Mouse (Mus musculus) yolk sac, embryonic 10.5 days (tissue): ENCODE data around the gene Gm20425.
A peak's percentile ranks its signal among the peaks of the same experiment; 100 is the strongest.
"Not testable (repeated sequence)": the region's sequence is repeated elsewhere in the genome, so short reads cannot be mapped to it uniquely, and the experiment has no call there.

Experiments used
- DNase-seq: peaks from one replicate; pipeline ENCODE4 v3.0.0-alpha.2; 2017; ENCODE audit warnings: low spot score

Gm20425 gene

DNA sequence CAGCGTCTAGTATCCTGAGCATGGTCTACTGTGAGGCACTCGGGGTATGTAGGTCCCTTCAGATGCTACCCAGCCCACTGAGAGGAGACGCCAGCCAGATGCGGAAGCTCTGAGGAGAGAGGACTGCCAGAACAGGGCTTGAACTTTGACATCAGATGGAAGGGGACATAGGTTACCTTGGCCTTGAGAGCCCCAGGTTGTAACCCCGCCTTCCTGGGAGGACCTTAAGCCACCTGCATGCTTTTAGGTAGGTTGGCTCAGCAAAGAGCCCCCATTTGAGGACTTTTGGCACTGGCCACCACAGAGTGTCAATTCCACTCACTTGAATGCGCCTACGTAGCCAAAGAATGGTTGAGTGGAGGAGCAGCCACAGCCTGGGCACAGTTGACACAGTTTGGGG, 5.4 kb downstream of the Gm20425 start:
- DNase-seq, result peak; percentile 42

DNA sequence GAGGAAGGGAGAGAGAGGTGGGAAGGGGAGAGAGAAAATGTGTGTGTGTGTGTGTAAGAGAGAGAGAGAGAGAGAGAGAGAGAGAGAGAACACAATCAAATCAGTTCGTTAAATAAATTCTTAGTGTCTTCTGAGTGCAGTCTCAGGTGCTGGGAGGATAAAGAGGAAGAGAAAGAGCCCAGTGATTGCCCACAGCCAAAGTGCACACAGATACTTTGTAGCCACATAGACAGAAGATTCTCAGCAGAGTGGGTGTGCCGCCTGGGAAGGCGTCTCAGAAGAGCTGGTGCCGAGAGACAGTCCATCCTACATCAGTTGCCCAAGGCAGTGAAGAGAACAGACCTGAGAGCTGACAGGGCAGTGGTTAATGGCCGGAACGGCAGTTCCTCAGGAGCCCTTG, 15.8 kb downstream of the Gm20425 start:
- no peak for DNase-seq

DNA sequence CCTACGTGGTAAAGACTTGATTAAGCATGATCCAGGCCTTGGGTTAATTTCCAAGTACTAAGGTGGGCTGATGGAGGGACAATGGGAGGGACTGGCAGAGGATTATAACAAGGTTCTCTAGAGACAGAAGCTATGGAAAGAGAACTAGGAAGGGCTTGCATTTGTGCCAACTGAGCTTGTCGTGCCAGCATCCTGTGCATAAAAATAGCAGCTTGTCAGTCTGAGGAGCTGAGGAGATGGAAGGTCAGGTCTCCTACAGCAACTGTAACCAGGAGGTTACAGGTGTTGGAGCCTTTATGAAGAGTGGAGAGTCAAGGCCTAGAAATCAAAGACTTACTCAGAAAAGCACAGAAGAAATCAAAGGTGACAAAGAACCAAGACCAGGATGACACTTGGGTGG, 16.5 kb downstream of the Gm20425 start:
- no peak for DNase-seq

DNA sequence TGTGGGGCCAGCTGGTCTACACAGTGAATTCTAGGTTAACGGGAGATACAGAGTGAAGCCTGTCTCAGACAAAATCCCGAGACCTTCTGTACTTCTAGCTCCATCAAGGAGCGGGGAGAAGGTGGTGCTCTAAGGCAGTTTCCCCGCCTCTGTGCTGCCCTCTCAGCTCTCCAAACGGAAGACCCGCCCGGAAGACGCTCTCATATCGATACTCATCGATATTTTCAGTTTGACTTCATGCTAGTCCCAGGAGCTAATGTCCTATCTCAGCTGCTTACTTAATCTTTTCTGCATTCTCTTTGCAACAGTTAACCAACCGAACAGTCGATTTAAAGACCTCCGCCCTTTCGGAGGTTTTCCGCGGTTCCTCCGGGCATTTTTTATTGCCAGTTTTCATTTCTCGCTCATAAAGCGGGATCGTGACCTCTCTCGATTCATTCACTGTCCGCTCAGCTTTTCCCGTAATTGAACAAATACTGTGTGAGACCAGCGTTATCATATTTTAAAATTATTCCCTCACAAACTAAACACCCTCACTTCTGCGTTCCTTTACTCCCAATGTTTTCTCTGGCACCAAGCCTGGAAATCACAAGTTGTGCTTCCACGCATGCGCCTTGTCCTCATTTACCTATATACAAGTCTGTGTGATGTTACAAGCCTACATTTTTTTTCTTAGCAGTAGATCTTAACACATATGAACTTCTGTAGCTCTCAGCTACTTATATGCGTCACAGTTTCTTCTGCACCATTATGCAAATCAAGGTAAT, 17.3 kb downstream of the Gm20425 start:
- DNase-seq, result peak; percentile 20

DNA sequence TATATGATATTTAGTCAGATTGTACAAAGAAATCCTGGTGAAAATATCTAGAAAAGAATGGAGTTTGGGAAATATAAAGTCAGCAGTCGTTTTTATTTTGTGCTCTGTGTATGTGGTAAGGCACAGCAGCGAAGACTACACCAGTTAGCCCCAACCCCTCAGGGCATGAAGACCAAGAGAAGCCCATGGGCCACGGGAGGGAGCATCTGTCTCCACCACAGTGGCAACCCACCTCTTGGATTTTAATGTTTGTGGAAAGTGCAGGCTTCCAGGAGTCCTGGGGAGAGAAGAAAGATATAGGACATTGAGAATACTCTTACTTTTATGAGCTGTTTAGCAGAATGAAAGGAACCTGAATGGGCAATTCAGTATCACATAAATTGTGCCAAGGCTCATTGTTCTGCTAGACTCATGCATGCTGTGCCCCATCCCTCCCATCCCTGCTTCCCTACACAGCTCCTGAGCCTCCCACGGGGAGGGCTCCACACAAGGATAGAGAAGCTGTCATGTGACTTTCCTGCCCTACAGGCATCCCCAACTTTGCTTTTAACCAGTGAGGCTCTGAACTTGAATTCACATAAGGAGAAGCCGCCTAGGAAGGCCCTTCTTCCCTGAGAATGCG, 21.2 kb downstream of the Gm20425 start:
- peak; percentile 24 for DNase-seq

DNA sequence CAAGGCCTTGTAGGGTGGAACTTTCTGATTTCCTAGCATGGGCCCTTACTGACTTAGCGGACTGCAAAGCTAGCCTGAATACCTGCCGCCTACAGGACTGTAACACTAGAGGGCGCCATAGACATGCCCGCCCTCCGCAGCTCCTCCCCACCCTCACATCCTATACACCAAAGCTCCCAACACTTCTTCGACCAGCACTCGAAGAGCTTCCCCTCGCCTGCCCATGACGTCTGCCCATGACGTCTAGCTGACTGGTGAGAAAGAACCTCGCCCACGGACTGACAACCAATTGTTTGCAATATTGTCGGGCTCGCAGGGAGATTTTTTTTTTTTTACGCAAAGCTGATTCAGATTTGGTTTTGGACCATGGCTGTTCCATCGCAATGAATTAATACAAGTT, 22.3 kb downstream of the Gm20425 start:
- DNase-seq, result peak; percentile 86

DNA sequence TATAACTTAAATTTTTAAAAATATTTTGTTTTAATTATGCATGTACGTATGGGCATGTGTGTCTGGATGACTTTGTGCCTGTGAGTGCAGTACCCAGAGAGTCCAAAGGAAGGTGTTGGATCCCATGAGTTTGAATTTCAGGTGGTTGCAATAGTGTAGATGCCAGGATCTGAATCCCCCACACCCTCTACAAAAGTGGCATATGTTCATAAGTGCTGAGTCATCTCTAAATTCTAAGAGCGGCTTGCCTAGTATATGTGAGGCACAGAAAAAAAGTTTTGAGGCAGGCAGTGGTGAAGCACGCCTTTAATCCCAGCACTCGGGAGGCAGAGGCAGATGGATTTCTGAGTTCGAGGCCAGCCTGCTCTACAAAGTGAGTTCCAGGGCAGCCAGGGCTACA, 24.3 kb downstream of the Gm20425 start:
- DNase-seq, result peak; percentile 17

DNA sequence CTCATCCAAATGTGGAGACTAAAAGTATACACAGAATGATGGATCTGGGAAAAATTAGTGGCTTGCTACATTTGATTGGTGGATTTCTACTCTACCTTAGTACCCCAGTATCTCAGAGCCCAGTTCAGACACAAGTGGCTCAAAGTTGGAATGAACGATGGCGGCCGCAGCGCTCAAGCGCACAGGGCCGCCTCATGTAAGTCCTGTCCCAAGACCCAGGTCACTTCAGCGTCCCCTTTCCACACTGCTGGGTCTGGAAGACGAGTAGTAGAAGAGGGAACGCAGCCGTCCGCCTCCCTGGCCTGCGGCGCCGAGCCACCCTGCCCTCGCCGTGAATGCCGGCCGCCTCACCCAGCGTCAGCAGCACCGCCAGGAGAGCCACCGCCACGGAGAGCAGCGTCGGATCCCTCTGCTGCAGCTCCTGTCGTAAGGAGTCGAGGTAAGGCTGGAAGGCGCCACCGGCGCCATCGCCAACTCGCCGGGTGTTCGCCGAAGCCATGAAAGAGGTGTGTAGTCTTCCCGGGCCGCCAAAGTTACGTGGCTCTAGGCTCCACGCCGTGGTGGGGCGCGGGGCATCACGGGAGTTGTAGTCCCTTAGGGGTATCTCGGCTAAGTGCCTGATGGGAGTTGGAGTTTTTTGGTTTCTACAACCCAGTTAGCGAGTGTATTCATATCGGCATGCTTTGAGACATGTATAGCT, 28.4 kb downstream of the Gm20425 start, which contains the start of gene Srprb:
Gene Srprb, minus strand, starts transcription at position 577 of the 700 bp plus-strand sequence.
- DNase-seq, result peak; percentile 92

DNA sequence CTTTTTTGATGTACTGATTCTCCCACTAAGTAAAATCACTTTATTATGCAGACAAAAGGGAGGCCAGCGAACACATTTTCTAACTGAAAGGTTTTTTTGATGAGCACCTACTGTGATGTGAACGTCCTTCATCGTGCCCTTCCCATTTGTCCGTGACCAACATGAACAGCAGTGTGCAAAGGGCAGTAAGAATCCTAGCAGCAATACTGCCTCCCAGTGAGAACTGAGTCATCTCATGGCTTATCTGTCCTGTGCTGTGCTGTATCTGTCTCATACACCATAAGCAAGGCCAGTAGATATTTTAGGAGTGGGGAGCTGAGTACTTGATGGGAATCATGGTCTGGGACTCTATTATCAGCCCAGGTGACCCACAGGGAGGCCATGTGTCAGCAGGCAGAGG, 41.7 kb downstream of the Gm20425 start:
- DNase-seq, result no peak

DNA sequence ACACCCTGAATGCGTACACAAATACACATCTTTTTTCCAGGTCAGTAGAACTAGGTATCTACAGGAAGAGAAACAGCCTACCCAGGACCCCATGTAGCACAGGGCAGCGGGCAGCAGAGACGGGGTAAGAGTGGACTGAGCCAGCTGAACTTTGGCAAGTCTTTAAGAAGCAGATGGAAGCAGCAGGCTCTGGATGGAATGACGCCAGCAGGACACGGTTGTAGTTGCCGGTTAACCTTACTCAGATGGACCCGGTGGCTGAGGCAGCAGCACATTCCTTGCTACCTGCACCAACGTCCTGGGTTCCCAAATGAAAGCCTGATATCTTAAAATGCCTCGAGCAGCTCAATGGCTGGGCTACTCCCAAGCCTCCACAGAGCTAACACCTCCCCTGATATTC, 43.4 kb downstream of the Gm20425 start:
- DNase-seq, result no peak

DNA sequence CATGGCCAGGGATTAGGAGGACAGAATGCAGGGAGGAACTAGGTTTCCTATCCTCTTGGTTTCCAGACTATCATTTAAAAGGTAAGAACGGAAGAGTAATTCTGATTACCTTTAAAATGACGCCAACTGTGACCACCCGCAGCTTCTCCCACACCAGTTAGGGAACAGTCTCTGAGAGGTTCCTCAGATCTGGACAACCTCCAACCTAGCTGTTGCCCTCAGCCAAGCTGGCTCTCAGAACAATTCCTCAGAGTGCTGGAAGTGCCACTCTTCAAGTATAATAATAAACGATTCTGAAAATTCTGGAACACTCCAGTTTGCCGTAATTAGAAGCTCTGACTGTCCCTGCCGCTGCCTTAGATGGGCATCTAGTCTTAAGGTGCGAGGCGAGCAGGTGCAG, 44.2 kb downstream of the Gm20425 start:
- no peak for DNase-seq

DNA sequence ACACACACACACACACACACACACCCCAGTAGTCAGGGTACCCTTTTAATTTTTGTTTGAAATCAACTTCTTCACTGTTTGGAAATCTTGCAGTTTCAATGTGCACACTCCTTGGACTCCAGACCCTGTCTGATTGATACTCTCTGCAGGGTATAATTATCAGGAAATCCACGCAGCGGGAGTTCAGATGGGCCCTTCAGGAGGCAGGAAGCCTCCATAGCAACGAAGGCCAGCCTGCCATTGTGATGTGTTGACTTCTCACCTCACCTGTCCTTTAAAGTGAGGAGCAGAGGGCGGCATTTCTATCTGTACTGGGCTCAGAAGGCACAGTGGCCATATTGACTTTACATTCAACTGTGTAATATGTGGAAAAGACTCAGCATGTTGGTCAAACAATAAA, 45.3 kb downstream of the Gm20425 start:
- DNase-seq, result no peak

DNA sequence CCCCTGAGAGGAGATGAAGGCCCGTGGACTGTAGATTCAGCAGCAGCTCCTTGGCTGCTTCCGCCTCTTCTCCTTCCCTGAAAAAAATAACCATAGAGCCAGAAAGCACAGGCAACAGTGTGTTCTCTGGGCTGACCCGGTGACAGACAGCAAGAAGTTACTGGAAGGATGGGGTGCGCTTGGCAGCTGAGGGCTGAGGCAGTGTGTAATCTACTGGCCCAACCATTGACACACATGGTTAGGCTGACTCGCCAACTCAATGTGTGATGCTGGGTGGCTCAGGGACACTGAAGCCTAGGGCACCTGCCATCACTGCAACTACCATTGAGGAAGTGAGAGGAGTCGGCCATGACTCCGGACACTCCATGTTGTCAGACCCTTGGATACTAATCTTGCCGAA, 48.2 kb downstream of the Gm20425 start:
- no peak for DNase-seq

DNA sequence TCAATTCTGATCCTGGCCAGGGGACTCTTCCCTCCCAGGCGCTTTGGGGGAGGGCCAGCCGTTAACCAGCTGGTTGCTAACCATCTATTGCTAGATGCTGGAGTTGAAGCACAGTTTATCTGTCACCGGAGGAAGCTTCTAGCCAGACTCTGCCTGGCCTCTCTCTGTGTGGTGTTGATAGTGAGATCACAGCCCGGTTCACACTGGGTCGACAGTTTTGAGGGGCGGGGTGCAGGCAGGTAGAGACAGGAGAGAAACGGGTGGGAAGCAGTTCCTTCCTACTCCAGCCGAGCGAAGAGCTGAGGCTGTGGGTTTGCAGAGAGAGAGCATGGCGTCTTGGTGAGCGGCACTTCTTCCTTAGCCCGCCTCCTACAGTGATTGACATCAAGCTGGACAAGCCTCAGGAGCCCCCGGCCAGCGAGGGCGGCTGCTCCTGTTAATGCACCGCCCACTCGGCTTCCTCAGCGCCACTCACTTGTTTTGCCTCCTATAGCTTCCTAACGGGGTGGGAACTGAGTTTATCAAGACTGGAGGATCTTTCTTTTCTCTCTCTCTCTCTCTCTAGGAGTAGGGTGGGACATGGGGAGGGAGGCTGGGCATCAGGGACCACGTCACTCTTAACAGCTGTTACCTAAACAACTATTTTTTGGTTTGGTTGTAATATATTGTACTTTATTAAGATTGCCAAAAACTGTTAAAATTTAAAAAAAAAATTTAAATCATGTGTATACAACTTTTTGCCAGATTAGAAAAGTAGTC, 49.1 kb downstream of the Gm20425 start:
- peak; percentile 87 for DNase-seq

DNA sequence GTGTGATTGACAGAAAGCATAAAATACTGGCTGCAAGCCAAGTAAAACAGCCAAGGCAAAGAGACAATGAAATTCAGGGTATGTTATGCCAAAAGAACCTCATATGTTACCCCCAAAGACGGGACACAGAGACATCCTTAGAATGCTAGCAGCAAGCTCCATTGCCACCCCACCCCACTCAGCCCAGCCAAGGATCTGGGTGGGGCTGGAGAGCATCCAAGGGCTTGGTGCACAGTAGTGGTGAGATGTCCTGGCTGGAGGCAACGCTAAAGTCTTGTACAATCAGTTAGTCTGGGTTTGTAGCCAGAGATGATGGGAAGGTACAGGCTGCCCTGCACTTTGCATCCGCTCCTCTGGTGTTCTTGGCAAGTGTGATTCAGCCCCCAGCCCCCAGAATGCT, 49.8 kb downstream of the Gm20425 start:
- no peak for DNase-seq

DNA sequence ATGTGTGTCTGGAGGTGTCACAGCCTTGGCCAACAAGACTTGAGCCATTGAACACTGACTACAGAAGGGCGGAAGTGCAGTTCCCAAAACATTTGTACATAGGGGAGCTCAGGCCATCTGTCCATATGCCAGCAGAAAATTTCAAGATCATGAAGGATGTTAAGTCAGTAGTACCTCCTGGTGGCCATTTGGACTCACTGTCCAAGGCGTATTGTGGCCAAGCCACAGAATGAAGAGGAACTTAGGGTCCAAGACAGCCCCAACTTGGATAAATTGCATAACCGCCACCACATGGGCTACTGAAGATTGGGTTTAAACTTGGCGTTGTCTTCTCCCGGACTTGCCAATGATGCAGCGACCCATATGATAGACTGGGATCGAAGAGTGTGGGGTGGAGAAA, 54.4 kb downstream of the Gm20425 start:
- no peak for DNase-seq

DNA sequence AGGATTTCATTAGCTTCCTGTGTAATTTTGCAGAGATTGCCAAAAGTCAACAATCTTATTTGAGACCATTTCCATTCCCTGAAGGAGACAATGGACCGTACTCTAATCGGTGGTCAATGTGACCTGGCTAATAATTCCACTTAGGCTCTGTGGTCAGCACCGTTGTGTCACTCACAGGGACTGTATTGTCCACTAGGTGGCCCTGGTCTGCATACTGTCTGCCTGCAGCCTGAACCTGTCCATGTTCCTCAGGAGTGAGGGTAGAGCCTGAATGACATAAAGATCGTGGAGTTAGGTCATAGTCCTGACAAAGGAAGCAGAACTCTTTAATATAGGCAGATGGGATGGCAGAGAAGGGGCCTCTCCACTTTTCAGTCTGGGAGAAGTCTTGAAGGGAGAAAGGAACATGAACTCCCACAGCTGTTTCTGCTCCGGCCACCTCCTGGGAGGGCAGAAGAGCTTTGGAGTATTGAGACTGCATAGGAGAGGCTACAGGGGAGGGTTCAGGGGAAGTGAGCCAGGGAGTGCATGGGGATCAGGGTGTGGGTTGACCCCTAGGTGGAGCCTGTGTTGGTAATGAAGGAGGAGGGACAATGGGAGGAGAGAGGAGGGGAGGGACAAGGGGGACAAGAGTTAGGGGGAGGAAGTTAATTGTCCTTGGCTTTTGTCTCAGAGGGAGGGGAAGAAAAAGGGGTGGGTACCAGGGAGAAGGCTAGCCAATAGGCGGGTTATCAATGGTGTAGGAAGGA, 55.2 kb downstream of the Gm20425 start:
- peak; percentile 38 for DNase-seq

DNA sequence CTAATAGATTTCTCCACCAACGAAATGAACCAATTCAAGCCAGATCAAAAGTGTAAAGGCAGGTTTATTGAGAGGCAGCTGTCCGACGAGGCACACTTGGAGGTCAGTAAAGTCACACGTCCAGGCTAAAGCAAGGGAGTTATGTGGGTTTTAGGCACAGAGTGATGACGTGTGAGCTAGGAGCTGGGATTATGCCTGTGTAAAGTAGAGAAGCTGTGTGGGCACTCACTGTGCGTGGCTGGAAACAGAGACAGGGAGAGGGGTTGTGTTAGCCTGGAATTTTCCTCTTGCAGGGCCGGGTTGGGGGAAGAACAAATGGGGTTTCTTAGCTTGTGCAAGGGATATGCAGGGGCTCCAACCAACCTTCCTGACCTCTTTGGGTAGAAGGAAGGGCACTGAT, 61.3 kb downstream of the Gm20425 start:
- DNase-seq, result no peak

DNA sequence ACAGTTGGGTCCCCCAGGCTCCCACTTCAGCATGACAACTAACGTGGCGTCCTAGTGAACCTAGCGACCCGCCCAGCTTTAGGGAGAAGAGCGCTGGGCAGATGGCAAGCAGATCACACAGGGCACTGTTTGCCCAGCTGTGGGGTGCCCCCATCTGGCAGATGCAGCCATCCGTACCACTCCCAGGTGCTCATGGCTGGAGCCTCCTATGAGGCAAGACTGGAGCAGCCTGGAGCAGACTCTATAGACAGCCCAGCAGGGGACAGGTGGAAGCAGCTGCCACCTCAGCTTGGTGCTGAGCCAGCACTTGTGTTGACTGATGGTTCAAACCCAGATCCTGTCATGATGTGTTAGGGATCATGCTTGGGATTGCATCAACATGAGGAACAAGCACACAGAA, 62.1 kb downstream of the Gm20425 start:
- no peak for DNase-seq

DNA sequence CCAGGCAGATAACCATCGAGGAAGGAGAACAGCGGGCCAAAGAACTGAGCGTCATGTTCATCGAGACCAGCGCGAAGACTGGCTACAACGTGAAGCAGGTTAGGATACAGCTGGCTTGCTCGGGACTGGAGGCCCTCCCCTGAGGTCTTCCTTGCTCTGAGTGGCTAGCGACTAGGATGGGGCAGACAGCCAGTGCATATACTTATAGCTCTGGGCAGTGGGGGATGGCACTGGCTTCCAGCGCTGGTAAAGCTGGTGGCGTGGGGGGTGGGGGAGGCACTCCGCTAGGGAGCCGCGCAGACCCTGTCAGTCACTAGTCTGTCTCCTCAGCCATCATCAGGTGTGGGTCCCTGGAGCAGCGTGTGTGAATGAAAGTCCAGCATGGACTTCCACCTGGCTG, 66.3 kb downstream of the Gm20425 start:
- no peak for DNase-seq

DNA sequence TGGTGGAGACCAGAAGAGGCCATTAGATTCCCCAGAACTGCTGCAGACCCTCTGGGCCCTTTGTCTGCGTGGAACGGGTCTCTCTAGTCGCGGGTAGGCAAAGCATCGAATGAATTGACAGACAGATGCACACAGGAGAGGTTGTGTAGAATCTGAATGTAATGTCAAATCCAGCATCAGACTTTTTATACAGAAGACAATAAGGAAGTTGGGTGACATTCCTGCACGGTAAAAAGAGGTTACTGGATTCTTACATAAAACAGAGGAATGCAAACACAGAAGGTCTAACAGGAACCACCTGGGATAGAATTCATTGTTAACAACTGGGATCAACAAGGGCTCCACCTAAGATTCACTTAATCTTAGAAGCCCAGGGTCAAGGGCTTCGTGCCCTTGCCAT, 74.9 kb downstream of the Gm20425 start:
- DNase-seq, result not testable (repeated sequence)

DNA sequence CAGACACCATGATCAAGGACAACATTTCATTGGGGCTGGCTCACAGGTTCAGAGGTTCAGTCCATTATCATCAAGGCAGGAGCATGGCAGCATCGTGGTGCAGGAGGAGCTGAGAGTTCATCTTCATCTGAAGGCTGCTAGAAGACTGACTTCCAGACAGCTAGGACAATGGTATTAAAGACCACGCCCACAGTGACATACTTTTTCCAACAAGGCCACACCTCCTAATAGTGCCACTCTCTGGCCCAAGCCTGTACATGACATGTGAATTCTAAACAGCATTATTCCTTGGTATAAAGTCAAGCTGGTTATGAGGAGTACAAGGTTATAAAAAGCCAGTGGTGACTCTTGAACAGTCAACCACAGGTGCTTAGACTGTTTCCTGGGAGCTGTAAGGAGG, 75.5 kb downstream of the Gm20425 start:
- DNase-seq, result no peak
